Mouse (Mus musculus) skeletal muscle tissue, adult 2 months (tissue): ENCODE data around the gene Zfp280d.

Experiments used
- DNase-seq: peaks from one replicate; pipeline ENCODE4 v3.0.0-alpha.2; 2012; ENCODE audit warnings: low read depth, low spot score

The Zfp280d gene

GRCm38 (mm10) chr9:72274677-72275076 is at the start of gene Zfp280d:
Gene Zfp280d, plus strand, starts transcription at chr9:72274860.
- DNase-seq = peak; percentile 88

GRCm38 (mm10) chr9:72226536-72226935 is 48.1 kb upstream of the Zfp280d start:
- no peak for DNase-seq

DNA sequence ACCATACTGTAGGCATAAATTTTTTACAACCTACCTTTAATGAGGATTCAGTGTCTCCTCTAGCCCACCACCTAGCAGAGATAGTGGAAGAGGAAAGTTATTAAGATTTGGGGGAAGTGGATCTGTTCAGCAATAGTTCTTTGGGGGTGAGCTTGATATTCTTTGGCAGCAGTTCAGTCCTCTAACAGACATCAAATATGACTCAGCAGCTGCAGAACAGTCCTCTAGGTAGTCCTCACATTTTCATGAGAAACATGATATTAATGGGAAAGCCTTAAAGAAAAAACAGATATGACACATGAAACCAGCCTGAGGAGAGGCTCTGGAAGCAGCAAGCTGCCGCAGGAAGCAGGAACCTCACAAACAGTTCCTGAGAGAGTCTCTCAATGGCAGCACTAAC is 22.0 kb upstream of the Zfp280d start:
- no peak for DNase-seq

DNA sequence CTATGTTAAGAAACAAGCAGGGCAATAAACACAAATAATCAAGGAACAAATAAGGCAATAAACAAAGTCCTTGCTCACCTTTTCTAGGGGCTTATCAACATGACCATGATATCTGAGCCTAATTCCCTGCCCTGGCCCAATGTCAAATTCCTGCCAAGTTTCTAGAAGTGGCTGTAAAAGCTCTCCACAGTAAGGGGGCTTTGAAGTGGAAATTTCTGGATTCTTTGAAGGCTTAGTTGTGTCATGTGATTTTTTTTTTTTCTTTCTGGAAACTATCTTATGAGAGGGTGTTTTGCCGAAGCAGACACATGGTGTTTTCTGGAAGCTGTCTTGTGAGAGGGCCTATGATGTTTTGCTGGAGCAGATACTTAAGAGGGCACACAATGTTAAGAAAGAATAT is 19.4 kb upstream of the Zfp280d start:
- DNase-seq = no peak

GRCm38 (mm10) chr9:72256646-72257045 is 18.0 kb upstream of the Zfp280d start:
- no peak for DNase-seq

GRCm38 (mm10) chr9:72260337-72260736 is 14.3 kb upstream of the Zfp280d start:
- DNase-seq = no peak

DNA sequence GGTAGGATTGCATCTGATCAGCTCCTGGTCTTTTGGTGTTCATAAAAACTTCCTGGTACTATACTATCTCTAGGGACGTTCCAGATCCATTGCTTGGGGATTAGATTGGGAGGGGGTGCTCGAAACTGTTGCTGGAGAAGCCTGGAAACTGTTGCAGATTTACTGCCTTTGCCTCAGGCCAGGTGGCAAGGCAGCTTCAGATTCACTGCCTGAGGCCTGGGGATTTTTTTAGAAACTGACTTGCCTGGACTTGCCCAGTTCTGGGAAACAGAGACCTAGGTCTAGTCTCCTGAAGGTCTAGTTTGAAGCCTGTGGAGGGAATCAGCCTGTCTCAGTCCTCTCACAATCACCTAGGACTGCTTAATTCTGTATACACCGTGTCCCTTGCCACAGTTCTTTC is 9.8 kb upstream of the Zfp280d start:
- DNase-seq = no peak

DNA sequence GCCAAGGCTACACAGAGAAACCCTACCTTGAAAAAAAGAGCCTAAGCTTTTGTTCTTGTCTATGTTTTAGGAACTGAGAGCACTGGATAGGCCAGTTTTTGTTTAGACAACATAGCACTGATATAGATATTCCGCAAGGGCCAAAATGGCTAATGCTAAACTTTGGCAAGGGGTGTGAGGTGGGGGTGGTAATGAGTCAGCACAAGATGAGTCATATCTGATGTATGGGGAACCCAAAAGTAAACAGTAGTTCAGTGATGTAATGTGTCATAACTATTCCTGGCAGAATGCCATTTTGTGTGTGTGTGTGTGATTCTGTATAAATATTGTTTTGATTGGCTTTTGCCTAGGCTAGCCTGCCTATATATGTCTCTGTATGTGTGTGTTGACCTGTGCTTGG is 4.5 kb upstream of the Zfp280d start:
- DNase-seq = no peak

DNA sequence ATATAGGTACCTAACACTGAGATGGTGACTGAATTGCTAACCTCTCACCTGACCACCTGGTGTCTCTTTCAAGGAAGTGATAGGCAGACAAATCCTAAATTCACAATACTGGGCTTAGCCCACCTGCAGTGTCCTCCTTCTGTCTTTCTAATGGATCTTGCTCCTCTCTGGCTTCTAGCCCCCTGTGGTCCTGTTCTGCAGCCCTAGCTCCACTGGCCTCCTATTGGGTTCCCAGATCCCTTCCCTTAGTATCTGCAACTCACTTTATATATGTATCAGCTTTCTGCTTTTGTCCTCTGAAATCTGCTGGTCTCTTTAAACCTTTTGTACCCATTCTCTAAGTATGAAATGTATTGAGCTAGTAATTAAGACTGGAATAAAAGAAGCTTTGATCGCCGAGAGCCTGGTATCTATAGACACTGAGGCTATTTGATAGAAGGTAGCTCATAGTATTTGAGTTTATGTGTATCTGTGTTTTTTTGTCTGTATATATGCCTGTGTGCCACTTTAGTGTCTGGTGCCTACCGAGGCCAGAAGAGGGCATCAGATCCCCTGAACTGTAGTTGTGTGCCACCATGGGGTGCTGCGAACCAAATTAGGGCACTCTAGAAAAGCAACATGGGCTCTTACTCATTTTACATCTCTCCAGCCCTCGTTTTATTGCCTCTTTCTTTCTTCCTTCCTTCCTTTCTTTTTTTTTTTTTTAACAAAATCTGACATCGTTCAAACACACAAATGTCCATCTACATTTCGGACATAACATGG is 832 bp upstream of the Zfp280d start:
- DNase-seq = no peak

DNA sequence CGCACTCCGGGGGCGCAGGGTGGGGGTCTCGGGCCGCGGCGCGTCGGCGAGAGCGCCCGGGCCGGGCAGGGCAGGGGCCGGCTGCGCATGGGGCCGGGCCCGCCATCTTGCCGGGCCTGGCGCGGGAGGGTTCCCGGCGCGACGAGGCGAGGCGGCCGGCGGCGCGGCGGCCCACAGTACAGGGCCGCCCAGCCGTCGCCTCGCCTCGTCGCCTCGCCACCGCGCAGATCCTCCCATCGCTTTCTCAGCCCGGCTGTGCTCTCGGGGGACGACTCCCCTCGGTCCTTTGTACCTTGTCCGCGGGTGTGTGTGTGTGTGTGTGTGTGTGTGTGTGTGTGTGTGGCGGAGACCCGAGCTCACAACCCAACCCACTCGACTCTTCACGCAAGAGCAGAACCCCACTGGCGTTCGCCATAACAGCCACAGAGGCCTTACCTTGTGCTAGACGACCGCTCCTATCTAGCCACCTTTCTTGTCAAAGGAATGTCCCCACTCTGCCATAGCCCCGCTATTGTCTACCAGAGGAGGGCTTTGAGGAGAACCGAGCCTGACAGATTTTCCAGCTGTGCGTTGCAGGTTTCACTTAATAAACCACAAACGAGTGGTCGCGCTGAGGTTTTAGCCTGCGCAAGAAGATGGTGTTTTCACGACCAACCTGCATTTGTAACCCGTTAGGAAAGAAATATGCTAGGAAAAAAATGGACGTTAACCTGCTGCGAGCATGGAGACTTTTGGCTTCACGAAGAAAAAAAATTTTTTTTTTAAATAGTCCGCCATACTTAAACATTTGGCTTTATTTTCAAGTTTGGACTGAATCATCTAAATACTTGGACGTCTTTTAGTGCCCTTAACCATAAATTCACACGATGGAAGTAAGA is 680 bp downstream of the Zfp280d start:
- peak; percentile 27 for DNase-seq

DNA sequence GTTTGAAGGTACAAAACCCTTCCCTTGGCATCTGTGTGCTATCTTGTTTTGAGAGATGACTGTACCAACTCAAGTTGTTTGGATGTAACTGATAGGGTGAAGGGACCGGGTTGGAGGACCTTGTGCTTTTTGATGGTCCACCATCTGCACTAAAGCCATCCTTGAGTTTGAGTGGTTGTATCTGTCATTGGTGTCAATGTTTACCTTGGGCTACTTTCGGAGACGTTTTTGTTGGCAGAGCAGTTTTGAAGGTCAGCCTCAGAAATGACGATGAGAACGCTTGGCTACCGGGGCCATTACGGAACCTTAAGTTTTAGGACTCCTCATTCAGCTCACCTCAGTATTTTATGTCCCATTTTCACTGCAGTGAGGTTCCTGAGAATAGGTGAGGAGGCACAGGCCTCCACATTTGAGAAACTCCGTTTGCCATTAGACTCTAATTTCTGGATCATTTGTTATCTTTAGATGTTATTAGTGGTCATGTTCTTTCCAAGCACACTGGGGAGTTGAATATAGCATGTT is 1.4 kb downstream of the Zfp280d start:
- no peak for DNase-seq

DNA sequence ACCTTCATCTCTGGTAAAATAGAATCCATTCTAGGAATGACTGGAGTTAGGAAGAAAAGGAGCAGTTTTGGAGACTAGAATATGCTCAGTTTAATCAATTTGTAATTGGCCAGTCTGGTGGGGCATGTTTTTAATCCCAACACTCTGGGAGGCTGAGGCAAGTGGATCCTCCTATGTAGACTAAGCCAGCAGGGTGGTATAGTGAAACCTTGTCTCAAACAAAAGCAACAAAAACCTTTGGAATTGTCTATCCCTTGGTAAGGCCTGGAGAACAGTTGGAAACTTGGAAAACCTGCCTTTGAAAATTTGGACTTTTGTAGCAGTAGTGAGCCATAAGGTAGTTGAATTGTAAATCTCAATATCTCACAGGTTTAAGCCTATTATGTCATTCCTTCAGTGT is 2.3 kb downstream of the Zfp280d start:
- DNase-seq = no peak

DNA sequence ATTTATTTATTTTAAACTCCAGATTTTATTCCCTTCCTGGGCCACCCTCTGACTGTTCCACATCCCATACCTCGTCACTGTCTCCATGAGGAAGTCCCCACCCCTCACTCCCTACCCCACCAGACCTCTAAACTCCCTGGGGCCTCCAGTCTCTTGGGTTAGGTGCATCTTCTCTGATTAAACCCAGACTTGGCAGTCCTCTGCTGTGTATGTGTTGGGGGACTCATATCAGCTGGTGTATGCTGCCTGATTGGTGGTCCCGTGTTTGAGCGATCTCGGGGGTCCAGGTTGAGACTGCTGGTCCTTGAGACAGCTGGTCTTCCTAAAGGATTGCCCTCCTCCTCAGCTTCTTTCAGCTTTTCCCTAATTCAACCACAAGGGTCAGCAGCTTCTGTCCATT is 5.3 kb downstream of the Zfp280d start:
- DNase-seq = no peak

DNA sequence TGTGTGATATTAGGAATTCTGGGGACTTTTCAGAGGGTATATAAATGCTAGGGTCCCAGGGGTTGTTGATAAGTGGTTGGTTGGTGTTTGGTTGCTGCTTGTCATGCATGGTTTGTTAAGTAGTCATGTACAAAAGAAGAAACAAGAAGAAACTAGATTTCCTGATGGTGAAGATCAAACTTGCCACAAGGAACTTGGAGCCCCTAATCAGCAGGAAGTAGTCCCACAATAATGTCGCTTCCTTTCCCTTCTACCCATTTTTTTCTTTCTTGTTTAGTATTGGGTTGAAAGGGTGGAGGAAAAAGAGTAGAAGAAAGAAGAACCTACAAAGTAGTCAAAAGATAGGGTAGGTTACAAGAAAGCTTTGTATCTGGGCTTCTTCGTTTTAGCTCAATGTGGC is 13.0 kb downstream of the Zfp280d start:
- DNase-seq = no peak

GRCm38 (mm10) chr9:72288210-72288609 is 13.6 kb downstream of the Zfp280d start:
- DNase-seq = no peak

DNA sequence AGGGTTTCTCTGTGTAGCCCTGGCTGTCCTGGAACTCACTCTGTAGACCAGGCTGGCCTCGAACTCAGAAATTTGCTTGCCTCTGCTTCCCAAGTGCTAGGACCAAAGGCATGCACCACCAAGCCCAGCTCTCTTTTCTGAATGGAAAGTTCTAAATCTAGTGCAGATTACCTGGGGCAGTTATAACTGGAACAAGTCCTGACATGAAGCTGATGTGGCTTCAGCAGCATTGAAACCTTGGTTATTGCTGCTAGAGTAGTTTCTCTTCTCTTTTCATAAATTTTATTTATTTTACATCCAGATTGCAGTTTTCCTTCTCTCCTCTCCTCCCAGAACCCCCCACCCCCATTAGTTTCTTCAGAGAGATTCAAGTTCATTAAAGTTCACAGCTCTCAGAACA is 14.4 kb downstream of the Zfp280d start:
- DNase-seq = no peak

DNA sequence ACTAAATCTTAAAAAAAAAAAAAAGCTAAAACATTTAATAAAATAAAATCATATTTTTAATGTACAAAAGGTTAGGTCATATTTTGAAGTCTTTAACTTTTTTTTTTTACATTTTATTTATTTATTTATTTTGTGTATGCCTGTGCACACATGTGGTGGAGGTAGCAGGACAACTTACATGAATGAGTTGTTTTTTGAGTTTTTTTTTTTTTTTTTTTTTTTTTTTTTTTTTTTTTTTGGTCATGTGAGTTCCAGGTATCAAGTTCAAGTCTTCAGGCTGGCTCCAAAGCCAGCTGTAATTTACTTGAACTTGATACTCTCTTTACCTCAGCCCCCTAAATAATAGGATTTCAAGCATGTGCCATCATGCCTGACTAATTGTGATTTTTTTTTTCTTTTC is 19.4 kb downstream of the Zfp280d start:
- no peak for DNase-seq

GRCm38 (mm10) chr9:72309765-72310164 is 35.1 kb downstream of the Zfp280d start:
- DNase-seq = no peak

DNA sequence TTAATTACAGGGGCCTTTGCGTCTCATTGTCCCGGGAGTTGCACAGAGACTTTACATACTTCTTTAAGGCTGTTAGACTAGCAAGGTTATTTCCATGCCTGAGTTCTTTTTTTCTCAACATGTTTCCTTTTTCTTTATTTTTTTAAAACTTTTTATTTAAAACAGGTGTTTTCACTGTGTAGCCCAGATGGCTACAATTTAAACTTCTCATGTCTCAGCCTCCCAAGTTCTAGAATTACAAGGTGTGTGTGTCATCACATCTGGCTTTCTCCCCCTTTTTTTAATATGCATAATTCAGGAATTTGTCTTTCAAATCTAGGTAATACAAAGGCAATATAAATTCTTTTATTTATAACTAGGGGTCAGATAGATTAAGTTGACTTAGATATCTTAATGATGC is 58.6 kb downstream of the Zfp280d start:
- no peak for DNase-seq

DNA sequence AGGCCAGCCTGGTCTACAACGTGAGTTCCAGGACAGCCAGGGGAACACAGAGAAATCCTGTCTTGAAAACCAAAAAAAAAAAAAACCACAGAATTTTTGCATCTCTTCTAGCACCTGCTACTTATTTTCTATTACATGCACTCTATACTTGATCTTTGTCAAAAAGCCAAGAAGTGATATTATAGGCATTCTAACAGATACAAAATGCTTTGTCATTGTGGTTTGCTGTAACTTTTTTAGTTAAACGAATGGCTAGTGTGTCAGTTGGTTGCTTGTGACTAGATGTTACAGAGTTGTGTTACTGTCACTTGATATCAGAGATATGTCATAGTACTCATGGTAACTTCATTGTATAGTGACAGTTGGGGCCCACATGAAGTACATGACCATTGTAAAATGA is 61.4 kb downstream of the Zfp280d start:
- DNase-seq = no peak

- DNase-seq = no peak
Measured at GRCm38 (mm10) chr9:72339119-72339518, 64.5 kb downstream of the Zfp280d start.

- no peak for DNase-seq
Measured at GRCm38 (mm10) chr9:72343844-72344243, 69.2 kb downstream of the Zfp280d start.

GRCm38 (mm10) chr9:72372359-72372758 is 97.7 kb downstream of the Zfp280d start:
- DNase-seq = no peak
